Mouse (Mus musculus) olfactory bulb, adult 2 months (tissue): Measurements from ENCODE around the gene Mid1.

Experiments used
- CTCF ChIP-seq: fragments of 200-500 bp; IDR thresholded peaks from 2 replicates; pipeline ENCODE4 v1.5.1; 2012; ENCODE audit warnings: low read depth, mild to moderate bottlenecking, low read length, moderate library complexity; ENCODE audit not compliant: insufficient read depth
- POLR2A ChIP-seq: fragments of 200-500 bp; IDR thresholded peaks from 2 replicates; pipeline ENCODE4 v1.6.1; 2012; ENCODE audit warnings: mild to moderate bottlenecking, low read depth, low read length, moderate library complexity; ENCODE audit not compliant: insufficient read depth

- TF ChIP-seq CTCF: no peak
- TF ChIP-seq POLR2A: no peak
Measured at GRCm38 (mm10) chrX:169892100-169892499, 207.1 kb downstream of the Mid1 start.
